Mouse (Mus musculus) cortical plate, adult 2 months (tissue): ENCODE measurements around the gene Cdk11b. TPM values are rescaled to one million over a fixed set of nuclear protein-coding genes. Genes with fewer than 3 reads are reported as not detected.

ENCODE experiments used
- H3K27ac ChIP-seq: fragments of 200-500 bp; 2 replicates; pipeline ENCODE4 v1.5.1; 2012; ENCODE audit warnings: low read length, control low read depth, inconsistent platforms; ENCODE audit not compliant: insufficient read depth
- H3K4me1 ChIP-seq: fragments of 200-500 bp; 2 replicates; pipeline ENCODE4 v1.6.1; 2011; ENCODE audit warnings: low read length; ENCODE audit not compliant: control insufficient read depth, insufficient read depth
- H3K4me3 ChIP-seq: fragments of 200-500 bp; 2 replicates; pipeline ENCODE4 v1.5.1; 2011; ENCODE audit warnings: mild to moderate bottlenecking, low read length, control low read depth; ENCODE audit not compliant: insufficient read depth
- CTCF ChIP-seq: fragments of 200-500 bp; IDR thresholded peaks from 2 replicates; pipeline ENCODE4 v1.5.1; 2011; ENCODE audit warnings: mild to moderate bottlenecking, control low read depth, low read length; ENCODE audit not compliant: insufficient read depth; ENCODE audit errors: extremely low read depth
- POLR2A ChIP-seq: fragments of 200-500 bp; IDR thresholded peaks from 2 replicates; pipeline ENCODE4 v1.6.1; 2011; ENCODE audit warnings: mild to moderate bottlenecking, low read length, control low read depth; ENCODE audit not compliant: insufficient read depth; ENCODE audit errors: extremely low read depth
- polyA plus RNA-seq: library from polyadenylated mRNA; depleted of rRNA; stranded (reverse); fragments of >200 nt; gene quantifications from 2 replicates; pipeline ENCODE4 v1.2.3, GENCODE M21; 2012

The Cdk11b gene
- polyA plus RNA-seq, 1 experiment, result 48.2 TPM

GRCm38 (mm10) chr4:155591012-155591719 lies 33.5 kb upstream of the Cdk11b start:
- Histone ChIP-seq H3K4me1 (no peaks in the 10 kb centered on the region), H3K27ac (no peak overlapping the region), H3K4me3 (no peak overlapping the region)
- no peak for TF ChIP-seq CTCF
- TF ChIP-seq POLR2A, result no peak

DNA sequence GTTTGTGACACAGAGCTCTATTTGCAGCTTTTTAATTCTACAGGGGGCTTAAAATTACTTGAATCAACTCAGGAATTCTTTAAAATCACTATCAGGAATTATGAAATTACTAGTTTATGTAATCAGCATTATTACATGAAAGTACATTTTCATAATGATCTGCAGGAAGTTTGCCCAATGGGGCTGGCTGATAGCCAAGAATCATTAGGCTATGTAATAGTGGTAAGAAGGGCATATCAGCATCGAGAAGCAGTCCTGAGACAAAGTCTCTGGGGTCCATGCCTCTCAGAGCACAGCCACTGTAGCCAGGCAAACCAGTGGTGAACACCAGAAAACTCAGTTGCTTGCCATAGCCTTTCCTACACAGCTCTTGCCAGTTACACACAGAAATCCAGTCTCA lies 30.9 kb upstream of the Cdk11b start:
- Histone ChIP-seq H3K4me1 (no peaks in the 10 kb centered on the region), H3K27ac (no peak overlapping the region), H3K4me3 (no peak overlapping the region)
- TF ChIP-seq CTCF (no peak), POLR2A (no peak)

DNA sequence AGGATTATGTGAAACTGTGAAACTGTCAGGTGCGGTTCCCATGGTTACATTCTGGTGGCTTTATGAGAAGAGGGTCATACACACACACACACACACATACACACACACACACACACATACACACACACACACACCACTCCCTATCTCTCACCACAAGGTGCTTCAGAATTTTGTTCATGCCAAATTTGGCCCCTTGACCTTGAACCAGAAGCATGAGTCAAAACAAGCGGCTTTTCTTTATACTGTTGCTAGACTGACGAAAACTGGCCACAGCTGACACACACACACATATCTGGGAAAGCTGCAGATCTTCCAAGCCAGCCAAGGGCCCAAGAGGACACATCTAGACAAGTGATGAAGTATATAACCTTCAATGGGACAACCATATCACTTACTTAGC lies 28.9 kb upstream of the Cdk11b start:
- Histone ChIP-seq H3K27ac (no peak overlapping the region), H3K4me3 (no peak overlapping the region), H3K4me1 (no peaks in the 10 kb centered on the region)
- TF ChIP-seq CTCF (no peak), POLR2A (no peak)

DNA sequence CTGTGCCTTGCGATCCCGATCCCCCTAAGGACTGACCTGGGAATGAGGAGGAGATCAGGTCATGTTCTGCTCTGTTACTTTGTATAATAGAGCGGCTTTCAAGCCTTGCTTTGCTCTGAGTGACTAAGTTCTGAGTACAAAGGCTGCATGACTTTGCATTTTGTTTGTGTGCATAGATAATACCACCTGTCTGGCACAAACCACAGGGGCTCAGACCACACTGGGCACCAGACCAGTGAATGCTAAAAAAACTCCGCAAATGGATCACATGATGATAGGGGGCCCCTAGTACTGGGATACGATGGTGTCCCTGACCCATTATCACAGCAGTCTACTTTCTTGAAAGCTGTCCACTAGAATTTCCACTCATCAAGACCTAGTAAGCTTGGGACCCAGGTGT lies 28.0 kb upstream of the Cdk11b start:
- no peak for TF ChIP-seq CTCF
- TF ChIP-seq POLR2A, result no peak
- no peaks in the 10 kb centered on the region for H3K4me1 ChIP-seq
- H3K27ac ChIP-seq, result no peak overlapping the region
- H3K4me3 ChIP-seq, result no peak overlapping the region

GRCm38 (mm10) chr4:155598536-155598935 lies 26.1 kb upstream of the Cdk11b start:
- no peak for TF ChIP-seq CTCF
- TF ChIP-seq POLR2A, result no peak
- no peak overlapping the region for H3K4me3 ChIP-seq
- peaks cover 3% of the 10 kb centered on the region; the same call in 1 of the 2 replicates for H3K4me1 ChIP-seq
- H3K27ac ChIP-seq, result no peak overlapping the region

- no peak for TF ChIP-seq CTCF
- no peak for TF ChIP-seq POLR2A
- Histone ChIP-seq H3K4me1 (peaks cover 3% of the 10 kb centered on the region; the same call in 1 of the 2 replicates), H3K4me3 (peak overlapping the region; percentile 73), H3K27ac (no peak overlapping the region)
Observed at GRCm38 (mm10) chr4:155599901-155600825, 24.5 kb upstream of the Cdk11b start.

DNA sequence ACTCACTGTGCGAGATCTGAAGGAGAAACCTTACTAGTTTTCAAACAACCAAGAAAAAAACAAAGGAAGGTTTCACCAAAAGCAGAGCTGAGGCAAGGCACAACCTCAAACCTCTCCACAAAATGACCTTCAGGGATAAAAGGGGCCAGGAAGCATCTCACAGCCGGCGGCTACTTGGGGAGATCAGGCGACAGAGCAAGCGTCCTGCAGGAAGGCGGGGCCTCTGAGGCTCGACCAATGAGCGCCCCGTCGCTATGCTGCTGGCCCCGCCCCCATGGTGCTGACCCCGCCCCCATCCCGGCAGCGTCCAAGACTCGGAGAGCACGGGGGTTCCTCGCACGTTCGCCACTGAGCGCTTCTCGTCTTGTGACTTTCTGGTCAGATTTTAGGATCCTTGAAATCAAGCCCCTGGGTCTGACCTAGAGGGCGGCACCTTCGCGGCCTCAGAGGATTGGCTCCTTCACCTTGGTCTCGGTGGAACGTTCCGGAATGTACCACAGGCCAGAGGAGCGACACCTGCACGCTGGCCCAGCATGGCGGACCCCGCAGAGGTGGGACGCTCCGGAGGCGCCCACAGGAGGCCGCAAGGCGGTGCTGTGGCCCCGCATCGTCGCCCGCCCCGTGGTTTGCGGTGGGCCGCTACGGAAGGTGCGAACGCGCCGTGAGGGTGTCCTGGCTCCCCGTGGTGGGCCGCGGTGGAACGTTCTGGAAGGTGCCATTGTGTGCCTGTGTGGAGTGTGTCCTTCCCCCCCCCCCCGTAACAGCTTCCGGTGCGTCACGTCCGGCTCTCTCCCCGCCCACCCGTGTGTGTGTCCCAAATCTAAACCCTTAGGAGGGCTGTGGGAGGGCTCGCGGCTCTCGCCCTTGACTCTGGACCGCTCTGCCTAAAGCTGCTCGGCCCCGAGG lies 23.3 kb upstream of the Cdk11b start, which contains the start of gene Slc35e2:
TSS of gene Slc35e2 (plus strand) at position 326 of the 906 bp plus-strand sequence.
- TF ChIP-seq POLR2A (peak; percentile 97), CTCF (no peak)
- Histone ChIP-seq H3K4me3 (peak within 1 kb of the TSS; percentile 73), H3K27ac (peak within 1 kb of the TSS; percentile 99), H3K4me1 (peaks cover 3% of the 10 kb centered on the region; the same call in 1 of the 2 replicates)

DNA sequence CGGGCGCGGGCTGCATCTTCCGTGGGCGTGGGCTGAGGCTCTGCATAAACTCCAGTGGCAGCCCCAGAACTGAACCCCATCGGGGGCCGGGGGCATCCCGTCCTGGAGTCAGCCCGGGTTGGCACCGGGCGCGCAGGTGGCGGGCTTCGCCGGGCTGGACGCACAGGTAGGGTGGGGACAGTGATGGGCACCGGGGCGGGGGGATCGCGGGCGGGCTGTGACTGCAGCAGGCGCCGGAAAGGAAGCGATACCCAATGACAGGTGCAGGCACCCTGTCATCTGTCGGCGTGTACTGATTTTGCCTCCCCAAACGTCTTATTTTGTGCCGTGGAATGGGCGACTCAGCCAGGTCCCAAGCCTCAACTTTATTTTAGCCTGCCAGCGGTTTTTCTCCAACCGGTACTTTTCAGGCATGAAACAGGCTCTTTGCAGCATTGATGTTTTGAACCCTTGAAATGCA lies 22.6 kb upstream of the Cdk11b start:
- peak overlapping the region; percentile 73 for H3K4me3 ChIP-seq
- H3K4me1 ChIP-seq, result peaks cover 3% of the 10 kb centered on the region; the same call in 1 of the 2 replicates
- H3K27ac ChIP-seq, result peak overlapping the region; percentile 82
- TF ChIP-seq CTCF (no peak), POLR2A (no peak)
